Mouse (Mus musculus) large intestine, adult 2 months (tissue): Measurements from ENCODE around the gene Gm11492. TPM values are rescaled to one million over a fixed set of nuclear protein-coding genes. Genes with fewer than 3 reads are reported as not detected.

Source experiments
- DNase-seq: peaks from one replicate; pipeline ENCODE4 v3.0.0-alpha.2; 2012; ENCODE audit warnings: low read depth, low spot score
- WGBS: fragments of 180-500 bp; shearing (Covaris S2); methylation state at CpG from one replicate; pipeline ENCODE4 v1.1.7; 2018; 5-methylcytosine and 5-hydroxymethylcytosine counted together
- polyA plus RNA-seq: library from polyadenylated mRNA; depleted of rRNA; stranded (reverse); fragments of >200 nt; gene quantifications from 2 replicates; pipeline ENCODE4 v1.2.3, GENCODE M21; 2012; rRNA removed

Gene Gm11492
- polyA plus RNA-seq = not detected in 2 replicates

DNA sequence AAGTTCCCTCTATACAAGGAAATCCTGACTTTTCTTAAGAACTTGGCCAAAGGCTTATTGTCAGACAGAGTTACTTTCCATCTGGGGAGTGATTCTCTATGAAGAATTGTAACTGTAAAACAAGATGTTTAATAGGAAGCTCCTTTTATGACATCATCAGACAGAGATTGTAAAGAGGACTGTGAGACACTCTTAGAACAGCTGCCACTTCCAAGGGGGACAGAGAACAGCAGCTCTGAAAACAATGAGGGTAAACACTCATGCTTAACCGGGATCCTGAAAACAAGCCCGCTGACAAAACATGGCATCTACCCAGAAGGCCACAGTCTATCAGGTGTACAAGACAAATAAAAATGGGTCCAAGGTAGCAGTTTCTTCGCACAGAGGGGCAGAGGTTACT, at the start of gene Gm11492:
TSS of gene Gm11492 (plus strand) at position 153 of the 400 bp plus-strand sequence.
- WGBS = 19% methylated on average over 3 of the region's 3 CpGs
- DNase-seq = no peak

DNA sequence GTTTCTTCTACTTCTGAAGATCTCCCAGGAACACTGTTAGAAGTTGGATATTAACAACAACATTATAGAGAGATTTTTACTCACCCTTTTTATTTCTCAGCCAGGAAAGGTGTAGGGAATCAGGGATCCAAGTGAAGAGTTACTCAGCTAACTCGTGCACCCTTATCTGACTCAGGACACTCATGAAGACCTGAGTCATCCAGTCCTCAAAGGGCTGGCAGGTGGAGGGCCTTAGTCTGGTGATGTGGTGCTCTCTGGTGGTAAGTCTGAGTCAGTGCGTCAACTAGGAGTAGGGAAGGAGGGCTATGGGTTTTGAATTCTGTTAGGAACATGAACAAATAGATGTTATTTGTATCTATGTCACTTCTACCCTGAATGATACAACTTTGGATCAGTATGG, 47.2 kb upstream of the Gm11492 start:
- 6% methylated on average over 2 of the region's 2 CpGs for WGBS
- DNase-seq = peak; percentile 32

DNA sequence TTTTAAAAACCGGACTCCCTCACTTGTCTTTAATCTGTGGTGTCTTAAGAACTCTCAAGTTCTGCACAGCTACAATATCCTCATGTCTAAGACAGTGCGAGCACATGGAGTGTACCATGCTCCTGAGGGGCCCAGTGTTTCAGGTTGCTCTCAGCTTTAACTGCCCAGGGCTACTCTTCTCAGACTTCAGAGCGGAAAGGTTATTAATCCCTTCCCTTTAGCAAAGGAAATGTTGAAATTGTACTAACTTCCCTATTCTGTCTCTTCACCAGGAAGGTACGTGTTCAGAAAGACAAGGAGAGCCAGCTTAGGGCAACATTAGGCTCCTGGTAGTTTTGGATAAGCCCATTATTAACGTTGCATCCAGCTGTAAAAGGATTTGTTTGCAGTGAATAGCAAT, 43.0 kb upstream of the Gm11492 start:
- WGBS = 79% methylated on average over 5 of the region's 5 CpGs
- DNase-seq = no peak

DNA sequence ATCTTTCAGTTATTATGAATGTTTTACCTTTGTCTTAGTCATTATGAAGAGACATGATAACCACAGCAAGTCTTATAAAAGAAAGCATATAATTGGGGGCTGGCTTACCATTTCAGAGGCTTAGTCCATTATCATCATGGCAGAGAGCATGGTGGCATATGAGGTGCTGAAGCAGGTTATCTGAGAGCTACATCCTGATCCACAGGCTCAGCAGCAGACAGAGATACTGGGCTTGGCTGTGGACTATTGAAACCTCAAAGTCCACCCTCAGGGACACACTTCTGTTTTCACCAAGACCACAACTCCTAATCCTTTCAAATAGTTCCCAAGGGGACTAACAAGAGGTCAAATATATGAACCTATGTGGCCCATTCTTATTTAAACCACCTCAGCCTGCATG, 42.5 kb upstream of the Gm11492 start:
- DNase-seq = no peak

DNA sequence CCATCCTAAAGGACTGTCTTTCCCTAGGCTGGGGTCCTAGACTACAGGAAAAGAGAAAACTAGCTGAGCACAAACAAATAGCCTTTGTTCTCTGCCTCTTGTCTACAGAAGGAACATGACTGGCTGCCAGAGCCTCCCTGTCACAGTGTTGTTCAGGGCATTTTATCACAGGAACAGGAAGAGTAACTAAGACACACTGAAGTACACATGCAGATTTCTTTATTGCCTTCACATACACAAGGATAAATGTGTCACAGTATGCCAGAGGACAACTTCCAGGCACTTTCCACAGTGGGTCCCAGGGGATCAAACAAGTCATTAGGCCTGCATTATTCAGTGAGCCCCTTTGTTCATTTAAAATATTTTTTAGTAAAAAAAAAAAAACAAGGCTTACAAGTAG, 41.7 kb upstream of the Gm11492 start:
- no peak for DNase-seq

DNA sequence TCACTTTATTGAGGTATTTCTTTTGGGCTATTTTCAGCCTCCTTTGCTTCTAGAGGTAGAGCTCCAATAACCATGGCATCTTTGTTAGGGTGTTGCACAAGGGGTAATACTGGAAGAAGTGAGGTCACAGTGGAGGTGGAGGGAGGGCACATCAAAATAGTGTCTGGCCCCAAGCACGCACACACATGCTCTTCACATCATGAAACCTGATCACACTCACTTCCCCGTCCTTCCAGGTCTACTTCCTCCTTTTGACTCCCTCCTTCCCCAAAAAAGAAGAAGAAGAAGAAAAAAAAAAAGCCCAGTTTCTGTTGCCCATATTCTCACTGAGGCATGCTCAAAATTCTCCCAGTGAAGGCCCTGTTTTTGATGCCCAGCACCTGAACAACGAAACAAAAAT, 39.1 kb upstream of the Gm11492 start:
- WGBS = 86% methylated on average over 3 of the region's 3 CpGs
- no peak for DNase-seq

DNA sequence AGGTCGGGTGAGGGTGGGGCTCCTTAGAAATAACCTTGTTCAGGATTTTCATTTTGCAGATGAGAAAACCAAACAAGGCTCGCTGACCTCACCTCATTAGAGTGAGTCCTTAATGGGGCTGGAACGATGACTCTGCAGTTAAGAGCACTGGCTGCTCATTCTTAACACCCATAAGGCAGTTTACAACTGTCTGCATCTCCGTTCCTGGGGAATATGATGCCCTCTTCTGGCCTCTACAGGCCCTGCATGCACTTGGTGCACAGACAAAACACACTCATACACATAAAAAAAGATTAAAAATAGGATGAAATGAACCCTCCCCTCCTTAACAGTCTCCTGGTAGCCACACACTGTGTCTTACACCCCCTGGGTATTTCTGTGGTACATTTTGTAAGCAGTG, 38.5 kb upstream of the Gm11492 start:
- DNase-seq = no peak

DNA sequence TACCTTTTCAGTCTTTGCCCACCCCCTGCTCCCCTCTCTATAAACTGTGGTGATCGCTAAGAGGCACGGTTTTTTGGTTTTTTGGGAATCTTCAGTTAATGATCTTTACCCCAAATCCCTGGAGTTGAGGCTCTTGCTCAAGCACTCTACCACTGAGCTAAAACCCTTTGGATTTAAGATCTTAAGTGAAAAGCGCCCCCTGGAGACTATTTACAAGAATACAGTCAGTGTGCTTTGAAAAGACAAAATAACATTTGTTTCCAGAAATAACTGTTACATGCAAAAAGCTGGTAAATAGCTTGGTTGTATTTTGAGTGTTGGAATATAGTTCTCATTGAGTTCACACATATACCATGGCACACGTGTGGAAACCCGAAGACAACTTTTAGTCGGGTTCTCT, 34.8 kb upstream of the Gm11492 start:
- DNase-seq = no peak
- whole genome bisulfite sequencing = 65% methylated on average over 6 of the region's 6 CpGs

More for the DNA sequence above, 38.5 kb upstream of the Gm11492 start:
- WGBS = 36% methylated on average over 4 of the region's 4 CpGs

DNA sequence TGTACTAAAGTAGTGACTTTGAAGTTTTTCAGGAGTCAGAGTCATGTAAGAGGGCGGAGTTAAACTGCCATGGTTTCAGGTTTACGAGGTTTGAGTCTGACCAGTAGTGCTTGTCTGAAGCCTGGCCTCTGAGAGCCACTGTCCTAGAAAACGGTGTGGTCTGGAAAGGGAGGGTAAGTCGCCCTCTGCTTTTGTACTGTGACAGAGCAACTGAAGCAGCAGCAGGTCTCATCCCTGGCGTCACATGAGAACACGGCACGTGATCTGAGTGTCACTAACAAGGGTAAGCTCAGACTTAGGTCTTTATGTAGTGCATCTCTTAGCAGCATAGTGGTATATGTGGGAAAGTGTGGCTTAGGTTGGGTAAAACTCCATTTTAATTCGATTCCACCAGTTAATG, 24.2 kb upstream of the Gm11492 start:
- no peak for DNase-seq
- WGBS = 33% methylated on average over 8 of the region's 8 CpGs

DNA sequence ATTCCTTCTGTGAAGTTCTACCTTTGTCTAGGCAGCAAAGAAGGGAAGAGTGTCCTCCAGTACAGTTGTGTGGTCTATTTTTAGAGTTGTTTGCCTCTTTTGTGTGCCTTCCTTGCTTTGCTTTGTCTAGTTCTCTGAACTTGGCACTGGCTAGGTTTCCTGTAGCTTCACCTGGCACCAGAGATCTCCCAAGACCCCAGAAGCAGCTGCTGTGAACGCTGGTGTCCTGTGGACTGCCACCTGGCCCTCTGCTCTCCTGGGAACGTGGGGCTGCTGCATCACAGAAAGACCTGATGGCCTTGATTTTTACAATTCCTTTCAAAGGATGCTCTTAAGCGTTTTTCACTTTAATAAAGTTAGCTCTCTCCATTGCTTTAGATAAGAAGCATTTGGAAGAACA, 23.5 kb upstream of the Gm11492 start:
- no peak for DNase-seq
- WGBS = 34% methylated on average over 3 of the region's 3 CpGs

DNA sequence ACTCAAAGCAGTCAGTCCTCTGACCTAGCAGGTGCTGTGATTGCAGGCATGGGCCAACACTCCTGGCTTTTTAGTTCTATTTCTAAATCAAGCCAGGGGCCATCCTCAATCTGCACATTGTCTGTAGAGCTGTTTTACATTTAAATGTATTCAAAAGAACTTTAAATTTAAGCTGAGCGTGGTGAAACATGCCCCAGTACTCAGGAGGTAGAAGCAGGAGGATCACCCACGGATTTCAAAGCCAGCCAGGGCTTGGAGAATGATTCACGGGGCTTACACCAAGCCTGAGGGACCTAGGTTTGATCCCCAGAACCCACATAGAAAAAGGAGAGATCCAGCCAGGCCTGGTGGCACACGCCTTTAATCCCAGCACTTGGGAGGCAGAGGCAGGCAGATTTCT, 13.1 kb upstream of the Gm11492 start:
- no peak for DNase-seq
- WGBS = 87% methylated on average over 4 of the region's 4 CpGs

DNA sequence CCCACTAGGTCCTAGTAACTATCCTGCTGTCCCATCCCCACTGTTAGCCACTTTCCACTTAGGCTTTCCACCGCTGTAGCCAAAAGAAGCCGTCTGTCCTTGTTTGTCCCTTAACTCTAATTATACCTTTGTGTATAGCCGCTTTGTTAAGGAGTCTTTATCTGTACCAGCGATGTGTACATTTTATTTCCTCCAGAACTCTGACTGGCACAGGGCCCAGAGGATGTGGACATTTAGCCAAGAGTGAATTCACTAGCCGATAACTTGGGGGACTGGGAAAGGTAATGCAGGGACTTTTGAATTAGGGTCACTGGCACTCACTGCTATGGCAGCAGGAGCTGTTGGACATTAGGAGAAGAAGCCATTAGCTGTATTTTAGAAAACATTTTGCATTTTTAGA, 12.1 kb upstream of the Gm11492 start:
- DNase-seq = peak; percentile 31
- 9% methylated on average over 5 of the region's 5 CpGs for WGBS

DNA sequence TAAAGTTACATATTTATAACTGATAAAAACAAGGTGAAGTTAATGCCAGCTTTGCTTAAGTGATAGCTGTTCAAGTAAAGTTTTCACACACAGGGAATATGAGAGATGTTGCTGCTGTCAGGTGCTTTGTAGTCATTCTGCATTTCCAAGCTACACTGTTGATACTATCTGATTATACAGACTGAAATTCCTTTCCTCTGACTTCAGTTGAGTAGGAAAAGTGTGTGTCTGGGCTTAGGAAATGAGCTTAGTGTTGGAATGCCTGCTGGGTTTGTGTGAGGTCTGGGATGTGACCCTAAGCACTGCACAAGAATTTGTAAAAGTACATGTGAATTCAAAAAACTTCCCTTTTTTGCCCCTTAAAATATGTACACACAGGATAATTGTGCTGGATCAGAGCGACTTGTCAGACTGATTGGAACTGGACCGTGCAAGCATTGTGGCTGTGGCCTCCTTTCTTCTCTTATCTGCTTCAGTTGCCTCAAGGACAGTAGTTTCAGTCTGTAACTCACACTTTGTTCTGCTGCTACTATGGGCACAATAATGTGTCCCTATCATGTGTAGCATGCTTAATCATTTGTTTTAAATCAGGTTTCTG, 11.2 kb upstream of the Gm11492 start:
- WGBS = 56% methylated on average over 2 of the region's 2 CpGs

DNA sequence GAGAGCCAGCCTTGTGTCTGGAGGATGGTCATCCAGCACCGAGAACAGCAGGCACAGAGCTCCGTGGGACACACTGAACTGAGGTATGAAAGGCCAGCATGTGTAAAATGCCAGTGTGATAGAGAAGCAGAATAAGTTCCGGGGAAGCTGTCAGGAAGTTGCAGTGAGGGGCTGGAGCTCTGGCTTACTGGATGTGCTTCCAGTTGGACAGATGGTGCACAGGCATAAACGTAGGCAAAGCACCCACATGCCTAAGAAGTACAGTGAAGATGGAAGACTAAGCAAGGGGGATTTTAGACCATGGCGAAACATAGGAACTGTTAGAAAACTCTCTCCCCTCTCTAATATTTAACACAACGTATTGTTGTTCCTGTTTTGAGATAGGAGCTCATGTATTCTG, 5.2 kb upstream of the Gm11492 start:
- WGBS = 78% methylated on average over 6 of the region's 6 CpGs
- DNase-seq = no peak

More for the DNA sequence above, 11.2 kb upstream of the Gm11492 start:
- DNase-seq = no peak

DNA sequence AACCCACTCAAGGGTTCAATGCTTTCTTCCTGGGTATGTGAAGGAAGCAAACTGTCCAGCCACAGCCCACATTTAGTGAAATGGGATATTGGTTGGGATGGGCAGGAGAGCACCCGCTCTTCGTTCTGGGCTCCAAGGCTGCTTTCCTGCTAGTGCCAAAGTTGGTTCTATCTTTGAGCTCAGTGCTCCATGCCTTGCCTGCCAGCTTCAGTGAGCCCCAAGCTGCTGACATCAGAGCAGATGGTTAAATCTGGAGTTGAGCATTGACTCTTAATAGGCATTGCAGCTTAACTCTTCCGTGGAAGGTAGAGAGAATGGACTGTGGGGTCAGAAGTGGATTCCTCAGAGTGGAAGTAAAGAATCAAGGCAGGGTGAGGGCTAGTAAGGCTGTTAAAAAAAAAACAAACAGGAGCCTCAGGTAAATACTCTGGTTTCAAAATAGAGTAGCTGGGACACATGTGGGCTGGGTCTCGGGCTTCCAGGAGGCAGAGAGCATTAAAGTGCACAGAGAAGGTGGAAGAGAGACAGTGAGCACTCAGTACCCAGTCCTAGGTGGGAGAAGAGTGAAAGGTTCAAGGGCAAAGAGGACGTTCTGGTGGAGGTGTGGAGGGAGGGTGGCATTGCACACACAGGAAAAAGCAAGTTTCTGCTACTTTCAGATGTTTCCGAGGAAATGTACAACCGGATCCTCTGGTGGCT, 2.0 kb downstream of the Gm11492 start, which contains the start of gene Sept4:
TSS of gene Sept4 (plus strand) at position 649 of the 699 bp plus-strand sequence.
- 60% methylated on average over 7 of the region's 7 CpGs for WGBS
- no peak for DNase-seq

DNA sequence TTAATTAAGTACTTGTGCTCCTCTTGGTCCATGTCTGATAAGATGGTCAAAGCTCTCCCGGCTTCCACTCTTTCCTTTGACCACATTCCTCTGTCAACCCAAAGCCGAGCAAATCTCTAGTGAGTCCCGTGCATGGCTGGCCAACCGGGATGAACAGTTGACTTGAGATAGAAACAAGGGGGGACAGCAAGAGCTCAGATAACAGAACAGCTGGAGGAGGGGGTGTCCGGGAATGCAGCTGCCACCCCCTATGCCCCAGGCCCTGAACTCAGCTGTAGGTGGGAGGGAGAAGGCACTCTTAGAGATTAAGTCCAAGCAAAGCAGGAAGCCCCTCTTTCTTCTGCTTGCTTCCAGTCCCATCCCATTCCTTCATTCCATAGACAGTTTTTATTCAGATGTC, 4.3 kb downstream of the Gm11492 start:
- no peak for DNase-seq
- WGBS = 65% methylated on average over 5 of the region's 5 CpGs

DNA sequence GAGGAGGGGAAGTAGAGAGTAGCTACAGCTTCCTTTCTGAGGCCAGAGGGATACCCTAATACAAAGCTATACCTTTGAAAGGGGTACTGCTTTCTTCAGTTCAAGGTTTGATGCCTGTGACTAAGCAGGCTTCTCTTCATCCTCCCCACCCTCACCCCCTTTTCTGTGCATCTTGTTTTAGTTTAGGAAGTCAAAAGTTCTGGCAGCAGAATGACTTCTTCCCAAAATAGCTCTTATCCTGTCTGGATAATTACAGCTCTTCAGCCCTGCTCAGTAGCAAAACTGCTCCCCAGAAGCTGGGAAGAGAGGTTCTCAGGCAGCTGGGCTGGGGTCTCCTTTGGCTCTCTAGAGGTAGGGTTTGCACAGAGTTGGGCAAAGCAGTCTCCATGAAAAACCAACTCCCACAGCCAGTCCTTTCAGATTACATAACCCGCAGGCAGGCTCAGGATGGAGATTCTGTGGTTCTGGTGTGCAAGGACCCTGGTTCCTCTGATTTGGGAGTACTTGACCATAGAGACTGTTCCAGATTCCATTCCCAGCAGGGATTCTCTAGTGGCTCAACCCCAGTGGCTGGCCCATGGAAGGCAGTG, 5.0 kb downstream of the Gm11492 start:
- no peak for DNase-seq
- 77% methylated on average over 1 of the region's 1 CpGs for WGBS

DNA sequence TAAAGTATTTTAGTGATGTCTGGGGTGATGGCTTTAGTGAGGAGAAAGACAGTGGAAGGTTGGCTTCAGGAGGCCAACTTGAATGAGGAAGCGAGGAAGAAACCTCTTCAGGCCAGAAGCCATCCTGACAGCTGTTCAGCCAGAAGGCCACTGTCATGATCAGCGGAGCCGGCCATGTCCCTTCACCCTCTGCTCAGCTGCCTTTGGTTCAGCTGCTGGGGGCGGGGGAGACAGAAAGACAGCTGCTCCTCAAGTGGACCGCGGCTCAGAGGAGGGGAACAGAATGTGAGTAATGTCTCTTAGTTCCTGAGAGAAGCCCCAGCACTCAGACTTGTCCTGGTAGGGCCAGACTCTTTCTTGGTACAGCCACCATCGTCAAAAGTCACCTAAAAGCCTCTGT, 7.3 kb downstream of the Gm11492 start:
- DNase-seq = no peak
- WGBS = 69% methylated on average over 7 of the region's 7 CpGs

DNA sequence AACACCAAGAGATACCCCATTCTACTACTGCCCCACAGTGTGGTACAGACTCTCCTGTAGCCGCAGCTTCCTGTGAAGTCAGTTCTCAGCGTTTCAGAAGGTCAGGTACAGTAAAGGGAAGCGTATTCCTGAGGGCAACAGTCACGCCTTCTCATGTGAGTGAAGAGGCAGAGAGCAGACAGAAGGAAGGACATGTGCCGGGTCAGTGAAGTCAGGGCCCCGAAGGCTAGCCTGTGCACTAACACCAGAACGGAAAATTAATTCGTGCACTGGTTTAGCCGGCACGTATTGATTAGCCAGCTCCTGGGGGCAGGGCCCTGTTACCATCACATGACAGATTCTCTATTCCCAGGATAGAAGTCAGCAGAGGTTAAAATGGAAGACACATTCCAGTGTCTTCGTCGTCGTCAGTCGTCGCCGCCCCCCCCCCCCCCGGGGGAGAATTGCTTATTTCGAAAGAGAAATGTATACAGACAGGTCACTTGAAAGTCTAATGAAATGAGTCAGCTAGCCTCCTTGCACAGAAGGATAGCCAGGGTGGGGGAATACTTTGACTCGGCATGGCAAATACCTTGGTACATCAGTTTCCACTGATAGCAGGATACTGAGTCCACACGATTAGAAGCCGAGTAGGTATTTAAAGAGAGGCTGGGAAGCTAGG, 8.2 kb downstream of the Gm11492 start:
- no peak for DNase-seq
- WGBS = 61% methylated on average over 21 of the region's 21 CpGs

DNA sequence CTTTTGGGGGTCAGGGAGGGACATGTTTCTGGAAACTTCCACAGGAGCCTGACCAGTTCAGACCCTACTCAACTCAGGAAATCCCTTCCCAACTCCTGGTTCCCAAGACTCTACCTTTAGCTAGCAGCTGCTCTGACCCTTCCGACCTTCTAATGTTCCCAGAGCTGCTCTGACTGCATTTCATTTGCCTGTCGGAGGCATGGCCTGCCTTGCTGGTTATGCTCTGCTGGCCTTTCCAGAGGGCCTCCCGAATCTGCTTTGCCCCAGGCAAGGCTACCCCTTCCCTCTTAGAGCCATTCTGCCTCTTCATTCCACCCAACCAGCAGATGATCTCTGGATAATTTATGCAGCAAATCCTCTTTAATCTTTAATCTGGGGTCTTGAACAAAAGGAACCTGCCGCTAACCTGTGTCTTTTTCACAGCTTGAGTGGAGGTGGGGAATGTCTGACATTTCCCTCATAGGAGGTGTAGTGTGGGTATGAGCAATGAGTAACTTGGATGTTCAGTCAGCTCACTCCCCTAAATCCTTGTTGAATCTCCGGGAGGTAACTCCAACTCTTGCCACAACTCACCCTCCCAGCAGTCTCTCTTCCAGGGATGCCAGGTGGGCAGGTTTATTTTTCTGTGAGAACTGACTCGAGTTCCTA, 11.3 kb downstream of the Gm11492 start:
- DNase-seq = no peak
- 44% methylated on average over 6 of the region's 6 CpGs for WGBS
